Mouse (Mus musculus): ENCODE measurements around the gene Sugp2.

- no peak for TF ChIP-seq ZNF384 (IDR thresholded peaks at IDR 0.05; ENCODE audit: low read depth, low read length)
- TF ChIP-seq MAFK (IDR thresholded peaks at IDR 0.05; ENCODE audit: insufficient read depth, low read depth, low read length): no peak
- no peak for TF ChIP-seq HCFC1 (IDR thresholded peaks at IDR 0.05; ENCODE audit: borderline replicate concordance, insufficient read depth, low read length)
These were observed 13.7 kb upstream of the Sugp2 start for GRCm38 (mm10) chr8:70220236-70220840.
